Mouse (Mus musculus): Measurements from ENCODE around the gene Iqcn.

The Iqcn gene

GRCm38 (mm10) chr8:70703287-70703686, at the start of gene Iqcn:
Gene Iqcn (plus strand): TSS chr8:70703457.
- no peak for DNase-seq (ENCODE audit: low read depth, low spot score)

GRCm38 (mm10) chr8:70654121-70654520, 49.1 kb upstream of the Iqcn start:
- DNase-seq (ENCODE audit: low read depth, low spot score), result no peak

- DNase-seq (ENCODE audit: low read depth, low spot score), result peak; percentile 69
These were observed 47.8 kb upstream of the Iqcn start for GRCm38 (mm10) chr8:70655469-70655868.

- peak; percentile 77 for DNase-seq (ENCODE audit: low read depth, low spot score)
These were observed 47.0 kb upstream of the Iqcn start for GRCm38 (mm10) chr8:70656193-70656790.

- DNase-seq (ENCODE audit: low read depth, low spot score), result no peak
These were observed 46.0 kb upstream of the Iqcn start for GRCm38 (mm10) chr8:70657214-70657613.

- no peak for DNase-seq (ENCODE audit: low read depth, low spot score)
These were observed 45.5 kb upstream of the Iqcn start for GRCm38 (mm10) chr8:70657739-70658138.

GRCm38 (mm10) chr8:70658897-70659603, 44.2 kb upstream of the Iqcn start:
- no peak for DNase-seq (ENCODE audit: low read depth, low spot score)

GRCm38 (mm10) chr8:70659604-70660272, 43.5 kb upstream of the Iqcn start:
- DNase-seq (ENCODE audit: low read depth, low spot score), result peak; percentile 95

- DNase-seq (ENCODE audit: low read depth, low spot score), result peak; percentile 67
These were observed 43.0 kb upstream of the Iqcn start, which contains the start of gene Pgpep1 for GRCm38 (mm10) chr8:70660273-70660725. Gene Pgpep1 (minus strand): TSS chr8:70660388.

GRCm38 (mm10) chr8:70663691-70664090, 39.6 kb upstream of the Iqcn start:
- DNase-seq (ENCODE audit: low read depth, low spot score), result no peak

GRCm38 (mm10) chr8:70664631-70665030, 38.6 kb upstream of the Iqcn start:
- no peak for DNase-seq (ENCODE audit: low read depth, low spot score)

- no peak for DNase-seq (ENCODE audit: low read depth, low spot score)
These were observed 37.7 kb upstream of the Iqcn start for GRCm38 (mm10) chr8:70665599-70665998.

- DNase-seq (ENCODE audit: low read depth, low spot score), result no peak
These were observed 36.2 kb upstream of the Iqcn start for GRCm38 (mm10) chr8:70667071-70667470.

GRCm38 (mm10) chr8:70671615-70672324, 31.5 kb upstream of the Iqcn start:
- no peak for DNase-seq (ENCODE audit: low read depth, low spot score)

GRCm38 (mm10) chr8:70672325-70673078, 30.8 kb upstream of the Iqcn start:
- DNase-seq (ENCODE audit: low read depth, low spot score), result no peak

- DNase-seq (ENCODE audit: low read depth, low spot score), result peak; percentile 99
These were observed 30.0 kb upstream of the Iqcn start, which contains the start of gene Lsm4 for GRCm38 (mm10) chr8:70673079-70673856. Gene Lsm4 (plus strand): TSS chr8:70673248.

- DNase-seq (ENCODE audit: low read depth, low spot score), result no peak
These were observed 29.1 kb upstream of the Iqcn start for GRCm38 (mm10) chr8:70674109-70674508.

GRCm38 (mm10) chr8:70674716-70675115, 28.5 kb upstream of the Iqcn start:
- no peak for DNase-seq (ENCODE audit: low read depth, low spot score)

- DNase-seq (ENCODE audit: low read depth, low spot score), result no peak
These were observed 27.9 kb upstream of the Iqcn start for GRCm38 (mm10) chr8:70675336-70675735.

GRCm38 (mm10) chr8:70677451-70678080, 25.7 kb upstream of the Iqcn start:
- DNase-seq (ENCODE audit: low read depth, low spot score), result no peak

All from mesoderm, embryonic 11.5 days (tissue).